12 mouse cellular contexts compared by ENCODE assay signal in genomic region chr7:74575678-74576077, GRCm38 (mm10).
"Had no signal": no experiment of that assay in that cellular context is flagged by ENCODE, and none has a peak within 500 bp of the region (broad histone marks: within the 10 kb centered on the region; RNA-seq: fewer than 3 reads in every experiment).

No protein-coding gene starts in this region.

- DNase-seq: retina, postnatal 1 day; right cerebral cortex, adult 18-20 months; right cerebral cortex, postnatal 14 days; right cerebral cortex, postnatal 25 days; right cerebral cortex, postnatal 4 days; spleen, adult 18-20 months; thymus, adult 18-20 months; thymus, adult 2 months; thymus, postnatal 14 days; thymus, postnatal 25 days; thymus, postnatal 36 days; thymus, postnatal 4 days had no signal
